Mouse (Mus musculus) gastrocnemius, postnatal 4 days (tissue): ENCODE measurements around the gene Nap1l1. TPM values are rescaled to one million over a fixed set of nuclear protein-coding genes. Genes with fewer than 3 reads are reported as not detected.

Experiments
- DNase-seq, 2 experiments: peaks; one replicate each; pipeline ENCODE4 v3.0.0; 2021 to 2022; ENCODE audit warnings: low spot score in 2 of 2, mixed read lengths in 2 of 2
- total RNA-seq, 2 experiments: library from RNA; stranded (reverse); gene quantifications; 2 replicates each; pipeline ENCODE4 v1.2.3; 2021

The Nap1l1 gene
- total RNA-seq, 2 experiments from 2014 or later = 124 to 133 TPM

GRCm38 (mm10) chr10:111545648-111546047, 72.6 kb downstream of the Nap1l1 start:
- DNase-seq = no peak

Other genes starting within 250 kb of the Nap1l1 start
- 1 to 10 TPM; 3.2 to 3.5 TPM for gene Bbs10, start 174.5 kb upstream of the Nap1l1 start, total RNA-seq
- gene Phlda1, start 33.1 kb downstream of the Nap1l1 start, total RNA-seq = 10 to 100 TPM; 13.5 to 13.6 TPM